ENCODE assay signal across 33 mouse cellular contexts in genomic region chr3:8001027-8001426, GRCm38 (mm10).
"Had no signal": no experiment of that assay in that cellular context is flagged by ENCODE, and none has a peak within 500 bp of the region (broad histone marks: within the 10 kb centered on the region; RNA-seq: fewer than 3 reads in every experiment).

No protein-coding gene starts in this region.

- H3K36me3 ChIP-seq: heart, embryonic 13.5 days; heart, embryonic 15.5 days; hindbrain, embryonic 10.5 days; hindbrain, embryonic 12.5 days; hindbrain, embryonic 13.5 days; hindbrain, embryonic 15.5 days; intestine, embryonic 15.5 days; kidney, embryonic 15.5 days had no signal

- H3K27ac ChIP-seq: heart, embryonic 13.5 days; heart, embryonic 15.5 days; hindbrain, embryonic 10.5 days; hindbrain, embryonic 12.5 days; hindbrain, embryonic 13.5 days; hindbrain, embryonic 14.5 days; hindbrain, embryonic 15.5 days; hindbrain, postnatal 0 days; intestine, embryonic 15.5 days; kidney, embryonic 15.5 days; kidney, postnatal 0 days; layer of hippocampus, adult 2 months; left cerebral cortex, adult 2 months had no signal

- ATAC-seq: hindbrain, embryonic 16.5 days; hindbrain, postnatal 0 days; inflammation-experienced regulatory T-cells, adult 6 months; intestine, embryonic 15.5 days; intestine, embryonic 16.5 days; intestine, postnatal 0 days had no signal

- H3K9ac ChIP-seq: heart, embryonic 13.5 days; heart, embryonic 15.5 days; hindbrain, embryonic 12.5 days; hindbrain, embryonic 13.5 days; hindbrain, embryonic 14.5 days; hindbrain, embryonic 15.5 days; intestine, embryonic 15.5 days; kidney, embryonic 15.5 days had no signal

- H3K4me1 ChIP-seq: heart, embryonic 13.5 days; heart, embryonic 15.5 days; hindbrain, embryonic 10.5 days; hindbrain, embryonic 12.5 days; hindbrain, embryonic 13.5 days; hindbrain, embryonic 15.5 days; intestine, embryonic 15.5 days; kidney, embryonic 15.5 days had no signal

- H3K4me2 ChIP-seq: heart, embryonic 13.5 days; heart, embryonic 15.5 days; hindbrain, embryonic 12.5 days; hindbrain, embryonic 13.5 days; hindbrain, embryonic 14.5 days; hindbrain, embryonic 15.5 days; intestine, embryonic 15.5 days; kidney, embryonic 15.5 days had no signal

- H3K9me3 ChIP-seq: heart, embryonic 13.5 days; heart, embryonic 15.5 days; hindbrain, embryonic 10.5 days; hindbrain, embryonic 12.5 days; hindbrain, embryonic 13.5 days; hindbrain, embryonic 15.5 days; intestine, embryonic 15.5 days; kidney, embryonic 15.5 days had no signal

- H3K27me3 ChIP-seq: heart, embryonic 13.5 days; heart, embryonic 15.5 days; hindbrain, embryonic 12.5 days; hindbrain, embryonic 13.5 days; hindbrain, embryonic 15.5 days; intestine, embryonic 15.5 days; kidney, embryonic 15.5 days had no signal

- H3K4me3 ChIP-seq: heart, embryonic 13.5 days; heart, embryonic 15.5 days; hindbrain, embryonic 10.5 days; hindbrain, embryonic 12.5 days; hindbrain, embryonic 13.5 days; hindbrain, embryonic 15.5 days; intestine, embryonic 15.5 days; kidney, embryonic 15.5 days; layer of hippocampus, adult 2 months; left cerebral cortex, adult 2 months had no signal

- DNase-seq: heart, postnatal 10 days; heart, postnatal 14 days; heart, postnatal 36 days; heart, postnatal 4 days; kidney, adult 11 months; kidney, adult 18-20 months; kidney, adult 2 months; kidney, adult 8-10 months; kidney, adult 9 months; kidney, postnatal 10 days; kidney, postnatal 14 days; kidney, postnatal 25 days; kidney, postnatal 36 days; kidney, postnatal 4 days; layer of hippocampus, adult 9-11 months; layer of hippocampus, postnatal 36 days had no signal
